Mouse (Mus musculus) lung, postnatal 36 days (tissue): ENCODE measurements around the gene Spryd7.
A peak's percentile ranks its signal among the peaks of the same experiment; 100 is the strongest.
"Not testable (repeated sequence)": the region's sequence is repeated elsewhere in the genome, so short reads cannot be mapped to it uniquely, and the experiment has no call there.

Experiments
- DNase-seq: peaks from one replicate; pipeline ENCODE4 v3.0.0; 2022; ENCODE audit warnings: mixed read lengths

The Spryd7 gene

GRCm38 (mm10) chr14:61556289-61557147, at the start of gene Spryd7:
Spryd7 (minus strand) TSS chr14:61556886.
- DNase-seq, result peak; percentile 98

- not testable (repeated sequence) for DNase-seq
These were observed 49.4 kb upstream of the Spryd7 start for GRCm38 (mm10) chr14:61606088-61606487.

- no peak for DNase-seq
These were observed 47.4 kb upstream of the Spryd7 start for GRCm38 (mm10) chr14:61604081-61604480.

- peak; percentile 18 for DNase-seq
These were observed 46.5 kb upstream of the Spryd7 start for GRCm38 (mm10) chr14:61603069-61603755.

- DNase-seq, result no peak
These were observed 44.7 kb upstream of the Spryd7 start for GRCm38 (mm10) chr14:61601348-61601747.

- peak; percentile 94 for DNase-seq
These were observed 42.5 kb upstream of the Spryd7 start for GRCm38 (mm10) chr14:61599057-61599806.

GRCm38 (mm10) chr14:61597968-61598367, 41.3 kb upstream of the Spryd7 start, which contains the start of gene Trim13:
Trim13 (plus strand) TSS chr14:61598247.
- DNase-seq, result no peak

GRCm38 (mm10) chr14:61596719-61597426, 40.2 kb upstream of the Spryd7 start:
- peak; percentile 47 for DNase-seq

- no peak for DNase-seq
These were observed 32.8 kb upstream of the Spryd7 start for GRCm38 (mm10) chr14:61589288-61590065.

- no peak for DNase-seq
These were observed 19.3 kb upstream of the Spryd7 start for GRCm38 (mm10) chr14:61575941-61576340.

- no peak for DNase-seq
These were observed 18.4 kb upstream of the Spryd7 start for GRCm38 (mm10) chr14:61575066-61575465.

GRCm38 (mm10) chr14:61572131-61572530, 15.4 kb upstream of the Spryd7 start:
- DNase-seq, result no peak

GRCm38 (mm10) chr14:61571366-61571765, 14.7 kb upstream of the Spryd7 start:
- peak; percentile 92 for DNase-seq

- no peak for DNase-seq
These were observed 12.7 kb upstream of the Spryd7 start for GRCm38 (mm10) chr14:61569344-61569743.

- DNase-seq, result not testable (repeated sequence)
These were observed 9.5 kb upstream of the Spryd7 start for GRCm38 (mm10) chr14:61566211-61566610.

GRCm38 (mm10) chr14:61559856-61560255, 3.2 kb upstream of the Spryd7 start:
- DNase-seq, result peak; percentile 55

GRCm38 (mm10) chr14:61558901-61559300, 2.2 kb upstream of the Spryd7 start:
- DNase-seq, result no peak

GRCm38 (mm10) chr14:61555931-61556288, 776 bp downstream of the Spryd7 start:
- peak; percentile 46 for DNase-seq

- no peak for DNase-seq
These were observed 8.1 kb downstream of the Spryd7 start for GRCm38 (mm10) chr14:61548614-61549013.

GRCm38 (mm10) chr14:61537772-61538171, 18.9 kb downstream of the Spryd7 start:
- not testable (repeated sequence) for DNase-seq

- no peak for DNase-seq
These were observed 19.9 kb downstream of the Spryd7 start for GRCm38 (mm10) chr14:61536631-61537264.
